Mouse (Mus musculus): ENCODE results near the gene Galnt10. TPM values are rescaled to one million over a fixed set of nuclear protein-coding genes. Genes with fewer than 3 reads are reported as not detected.

The Galnt10 gene
- polyA plus RNA-seq, 1 experiment from 2014 or later: 31.4 TPM

- 62% methylated on average over 12 of the region's 12 CpGs for WGBS
- H3K9ac ChIP-seq (replicated peaks): no peak overlapping the region
- H3K4me1 ChIP-seq (replicated peaks): peaks cover 54% of the 10 kb centered on the region
Measured at GRCm38 (mm10) chr11:57673977-57674687, 28.9 kb downstream of the Galnt10 start.

GRCm38 (mm10) chr11:57677261-57677660, 32.0 kb downstream of the Galnt10 start:
- H3K9me3 ChIP-seq: no peaks in the 10 kb centered on the region
- H3K9ac ChIP-seq (replicated peaks): no peak overlapping the region
- peaks cover 3% of the 10 kb centered on the region; the same call in 1 of the 2 replicates for H3K36me3 ChIP-seq
- no peaks in the 10 kb centered on the region for H3K27me3 ChIP-seq
- H3K4me3 ChIP-seq (replicated peaks): no peak overlapping the region
- no peak overlapping the region for H3K4me2 ChIP-seq
- no peak overlapping the region for H3K27ac ChIP-seq
- ATAC-seq (ENCODE audit: insufficient number of reproducible peaks, insufficient read depth, low FRiP score, low TSS enrichment, low read depth): no peak
- peaks cover 43% of the 10 kb centered on the region for H3K4me1 ChIP-seq (replicated peaks)
- WGBS: 64% methylated on average over 3 of the region's 3 CpGs

More at GRCm38 (mm10) chr11:57673977-57674687, 28.9 kb downstream of the Galnt10 start:
- Histone ChIP-seq H3K36me3 (peaks cover 3% of the 10 kb centered on the region; the same call in 1 of the 2 replicates), H3K27ac (peak overlapping the region; percentile 86), H3K9me3 (no peaks in the 10 kb centered on the region), H3K4me3 (replicated peaks) (no peak overlapping the region), H3K27me3 (no peaks in the 10 kb centered on the region), H3K4me2 (no peak overlapping the region)
- ATAC-seq (ENCODE audit: insufficient number of reproducible peaks, insufficient read depth, low FRiP score, low TSS enrichment, low read depth): no peak

DNA sequence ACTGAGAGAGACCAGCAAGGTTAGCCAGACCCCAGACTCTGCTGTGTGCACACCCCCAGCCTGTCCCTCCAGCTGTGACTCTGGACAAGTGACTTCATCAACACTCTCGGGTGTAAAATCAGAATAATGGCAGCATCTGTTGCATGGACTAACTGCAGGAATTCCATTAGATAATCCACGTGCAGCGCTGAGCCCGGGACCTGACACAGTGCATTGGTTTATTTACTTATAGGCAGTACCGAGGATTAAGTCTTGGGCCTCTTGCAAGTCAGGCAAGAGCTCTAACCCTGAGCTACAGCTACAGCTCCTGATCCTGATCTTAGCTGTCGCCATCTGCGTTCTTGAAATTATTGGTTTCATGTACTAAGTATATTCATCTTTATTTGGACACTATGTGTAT, 37.3 kb downstream of the Galnt10 start:
- Histone ChIP-seq H3K4me1 (replicated peaks) (peaks cover 51% of the 10 kb centered on the region), H3K9me3 (no peaks in the 10 kb centered on the region), H3K9ac (replicated peaks) (no peak overlapping the region), H3K27ac (no peak overlapping the region), H3K4me2 (no peak overlapping the region), H3K36me3 (peaks cover 3% of the 10 kb centered on the region; the same call in 1 of the 2 replicates), H3K27me3 (no peaks in the 10 kb centered on the region; the same call in 1 of the 2 replicates), H3K4me3 (replicated peaks) (no peak overlapping the region)
- WGBS: 43% methylated on average over 7 of the region's 7 CpGs
- no peak for ATAC-seq (ENCODE audit: insufficient number of reproducible peaks, insufficient read depth, low FRiP score, low TSS enrichment, low read depth)

- ATAC-seq (ENCODE audit: insufficient number of reproducible peaks, insufficient read depth, low FRiP score, low TSS enrichment, low read depth): no peak
Measured at GRCm38 (mm10) chr11:57683125-57683524, 37.9 kb downstream of the Galnt10 start.

DNA sequence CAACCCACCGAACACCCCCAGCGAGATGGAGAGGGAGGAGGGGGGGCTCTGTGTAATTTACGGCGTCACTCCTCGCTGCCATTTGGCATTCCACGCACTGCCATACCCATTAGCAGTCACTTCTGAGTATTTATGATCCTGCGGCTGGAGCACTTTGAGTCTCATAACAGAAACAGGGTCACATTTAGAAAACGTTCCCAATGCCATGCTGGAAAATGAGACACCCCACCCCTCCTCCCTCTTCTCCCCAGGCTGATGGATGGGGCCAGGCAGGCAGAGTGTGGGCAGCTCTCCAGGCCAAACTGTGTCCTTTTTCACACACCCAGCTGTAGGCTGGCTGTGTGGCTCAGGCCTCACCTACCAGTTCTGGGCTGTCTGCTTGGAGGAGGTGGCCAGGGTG, 38.7 kb downstream of the Galnt10 start:
- peaks cover 63% of the 10 kb centered on the region for H3K4me1 ChIP-seq (replicated peaks)
- peak overlapping the region; percentile 6; the same call in 1 of the 2 replicates for H3K4me2 ChIP-seq
- 8% methylated on average over 8 of the region's 8 CpGs for WGBS
- no peak overlapping the region for H3K4me3 ChIP-seq (replicated peaks)
- no peak overlapping the region for H3K9ac ChIP-seq (replicated peaks)
- no peaks in the 10 kb centered on the region for H3K9me3 ChIP-seq
- H3K36me3 ChIP-seq: no peaks in the 10 kb centered on the region; the same call in 1 of the 2 replicates
- ATAC-seq (ENCODE audit: insufficient number of reproducible peaks, insufficient read depth, low FRiP score, low TSS enrichment, low read depth): peak; percentile 58; the same call in 1 of the 2 replicates
- no peak overlapping the region; the same call in 1 of the 2 replicates for H3K27ac ChIP-seq
- H3K27me3 ChIP-seq: no peaks in the 10 kb centered on the region; the same call in 1 of the 2 replicates

More at GRCm38 (mm10) chr11:57683125-57683524, 37.9 kb downstream of the Galnt10 start:
- H3K4me3 ChIP-seq (replicated peaks): no peak overlapping the region
- H3K9ac ChIP-seq (replicated peaks): no peak overlapping the region
- H3K36me3 ChIP-seq: peaks cover 3% of the 10 kb centered on the region; the same call in 1 of the 2 replicates
- H3K9me3 ChIP-seq: no peaks in the 10 kb centered on the region
- H3K4me2 ChIP-seq: no peak overlapping the region
- peaks cover 55% of the 10 kb centered on the region for H3K4me1 ChIP-seq (replicated peaks)
- no peak overlapping the region for H3K27ac ChIP-seq
- WGBS: 66% methylated on average over 12 of the region's 12 CpGs
- no peaks in the 10 kb centered on the region; the same call in 1 of the 2 replicates for H3K27me3 ChIP-seq

GRCm38 (mm10) chr11:57684891-57685290, 39.6 kb downstream of the Galnt10 start:
- WGBS: 33% methylated on average over 5 of the region's 5 CpGs
- no peaks in the 10 kb centered on the region; the same call in 1 of the 2 replicates for H3K27me3 ChIP-seq

GRCm38 (mm10) chr11:57685689-57686454, 40.6 kb downstream of the Galnt10 start:
- no peaks in the 10 kb centered on the region for H3K9me3 ChIP-seq
- ATAC-seq (ENCODE audit: insufficient number of reproducible peaks, insufficient read depth, low FRiP score, low TSS enrichment, low read depth): no peak

More at GRCm38 (mm10) chr11:57684891-57685290, 39.6 kb downstream of the Galnt10 start:
- no peak overlapping the region for H3K9ac ChIP-seq (replicated peaks)
- no peaks in the 10 kb centered on the region for H3K9me3 ChIP-seq
- no peak for ATAC-seq (ENCODE audit: insufficient number of reproducible peaks, insufficient read depth, low FRiP score, low TSS enrichment, low read depth)
- H3K27ac ChIP-seq: 0 out of 2 replicates have a peak overlapping the region, but pooled peaks have one; percentile 35
- no peaks in the 10 kb centered on the region for H3K36me3 ChIP-seq
- no peak overlapping the region for H3K4me2 ChIP-seq
- peaks cover 64% of the 10 kb centered on the region for H3K4me1 ChIP-seq (replicated peaks)
- H3K4me3 ChIP-seq (replicated peaks): no peak overlapping the region

DNA sequence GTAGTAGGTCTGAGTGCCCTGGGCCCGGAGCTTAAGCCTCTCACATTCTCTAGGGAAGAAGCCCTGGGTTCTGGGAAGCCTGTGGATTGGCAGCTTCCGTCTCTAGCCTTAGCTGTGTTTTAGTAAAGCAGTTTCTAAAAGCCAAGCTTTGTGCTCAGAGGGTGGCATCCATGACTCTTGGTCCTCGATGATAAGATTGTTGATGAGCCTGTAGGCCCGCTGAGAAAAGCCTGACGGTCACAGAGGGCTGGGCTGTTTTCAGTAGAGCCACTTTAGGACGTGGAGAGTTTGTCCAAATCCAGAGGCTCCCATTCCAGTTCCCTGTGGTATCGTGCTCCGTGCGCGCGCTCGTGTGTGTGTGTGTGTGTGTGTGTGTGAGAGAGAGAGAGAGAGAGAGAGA, 41.6 kb downstream of the Galnt10 start:
- H3K9me3 ChIP-seq: no peaks in the 10 kb centered on the region
- H3K4me1 ChIP-seq (replicated peaks): peaks cover 61% of the 10 kb centered on the region
- no peaks in the 10 kb centered on the region for H3K36me3 ChIP-seq
- no peak overlapping the region for H3K9ac ChIP-seq (replicated peaks)
- no peak overlapping the region for H3K4me3 ChIP-seq (replicated peaks)
- ATAC-seq (ENCODE audit: insufficient number of reproducible peaks, insufficient read depth, low FRiP score, low TSS enrichment, low read depth): no peak
- 88% methylated on average over 12 of the region's 12 CpGs for WGBS
- no peak overlapping the region for H3K27ac ChIP-seq
- no peak overlapping the region for H3K4me2 ChIP-seq
- no peaks in the 10 kb centered on the region; the same call in 1 of the 2 replicates for H3K27me3 ChIP-seq

More at GRCm38 (mm10) chr11:57685689-57686454, 40.6 kb downstream of the Galnt10 start:
- peaks cover 64% of the 10 kb centered on the region for H3K4me1 ChIP-seq (replicated peaks)
- H3K4me3 ChIP-seq (replicated peaks): no peak overlapping the region
- no peak overlapping the region for H3K9ac ChIP-seq (replicated peaks)
- no peaks in the 10 kb centered on the region; the same call in 1 of the 2 replicates for H3K27me3 ChIP-seq
- H3K36me3 ChIP-seq: no peaks in the 10 kb centered on the region
- no peak overlapping the region for H3K27ac ChIP-seq
- WGBS: 17% methylated on average over 10 of the region's 10 CpGs
- no peak overlapping the region; the same call in 1 of the 2 replicates for H3K4me2 ChIP-seq

DNA sequence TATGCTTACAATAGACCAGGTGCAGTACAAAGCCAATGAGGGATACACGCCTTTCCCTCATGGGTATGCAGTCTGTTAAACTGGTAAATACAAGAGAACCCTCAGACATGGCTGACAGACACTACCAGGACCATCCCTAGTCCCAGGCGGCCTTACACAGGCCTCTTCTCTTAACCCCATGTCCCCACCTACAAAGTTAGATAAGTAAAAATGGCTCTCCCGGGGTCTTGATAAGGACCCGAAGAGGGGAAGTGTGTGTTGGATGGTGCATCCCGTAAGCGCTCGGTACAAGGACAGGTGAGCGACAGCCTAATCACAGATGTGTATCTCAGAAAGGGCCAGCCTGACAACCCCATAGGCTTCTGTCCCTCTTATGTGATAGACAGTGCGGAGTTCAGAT, 42.0 kb downstream of the Galnt10 start:
- no peak overlapping the region for H3K4me3 ChIP-seq (replicated peaks)
- H3K9ac ChIP-seq (replicated peaks): no peak overlapping the region
- no peak overlapping the region for H3K4me2 ChIP-seq
- H3K4me1 ChIP-seq (replicated peaks): peaks cover 56% of the 10 kb centered on the region
- H3K27me3 ChIP-seq: no peaks in the 10 kb centered on the region; the same call in 1 of the 2 replicates
- WGBS: 91% methylated on average over 9 of the region's 9 CpGs
- no peak for ATAC-seq (ENCODE audit: insufficient number of reproducible peaks, insufficient read depth, low FRiP score, low TSS enrichment, low read depth)
- H3K36me3 ChIP-seq: no peaks in the 10 kb centered on the region
- no peak overlapping the region for H3K27ac ChIP-seq
- no peaks in the 10 kb centered on the region for H3K9me3 ChIP-seq

GRCm38 (mm10) chr11:57688179-57688929, 43.1 kb downstream of the Galnt10 start:
- H3K4me3 ChIP-seq (replicated peaks): no peak overlapping the region
- no peak overlapping the region for H3K4me2 ChIP-seq
- no peak for ATAC-seq (ENCODE audit: insufficient number of reproducible peaks, insufficient read depth, low FRiP score, low TSS enrichment, low read depth)
- H3K27me3 ChIP-seq: no peaks in the 10 kb centered on the region; the same call in 1 of the 2 replicates
- H3K4me1 ChIP-seq (replicated peaks): peaks cover 51% of the 10 kb centered on the region
- H3K36me3 ChIP-seq: no peaks in the 10 kb centered on the region
- no peaks in the 10 kb centered on the region for H3K9me3 ChIP-seq
- H3K27ac ChIP-seq: no peak overlapping the region
- 53% methylated on average over 14 of the region's 14 CpGs for WGBS
- no peak overlapping the region for H3K9ac ChIP-seq (replicated peaks)
